Mouse (Mus musculus) thymus, postnatal 10 days (tissue): Measurements from ENCODE around the gene Ttc27.

Source experiments
- DNase-seq, 2 experiments: peaks; one replicate each; pipeline ENCODE4 v3.0.0; 2021; ENCODE audit warnings: low spot score in 2 of 2

Ttc27 gene

GRCm38 (mm10) chr17:74841721-74842120 is 124.2 kb downstream of the Ttc27 start:
- DNase-seq: no peak

- DNase-seq: no peak
These were observed 125.1 kb downstream of the Ttc27 start for GRCm38 (mm10) chr17:74842603-74843002.

- no peak for DNase-seq
These were observed 126.0 kb downstream of the Ttc27 start for GRCm38 (mm10) chr17:74843486-74843885.

- DNase-seq: no peak
These were observed 128.7 kb downstream of the Ttc27 start for GRCm38 (mm10) chr17:74846031-74846891.

GRCm38 (mm10) chr17:74850216-74850615 is 132.7 kb downstream of the Ttc27 start:
- DNase-seq: no peak

- no peak for DNase-seq
These were observed 141.8 kb downstream of the Ttc27 start for GRCm38 (mm10) chr17:74859298-74859697.

GRCm38 (mm10) chr17:74860180-74860993 is 142.9 kb downstream of the Ttc27 start:
- no peak for DNase-seq

GRCm38 (mm10) chr17:74863845-74864244 is 146.3 kb downstream of the Ttc27 start:
- DNase-seq: no peak

GRCm38 (mm10) chr17:74864790-74865548 is 147.4 kb downstream of the Ttc27 start:
- DNase-seq: no peak

GRCm38 (mm10) chr17:74865694-74866564 is 148.4 kb downstream of the Ttc27 start:
- no peak for DNase-seq

GRCm38 (mm10) chr17:74866565-74867507 is 149.3 kb downstream of the Ttc27 start:
- DNase-seq: no peak

- no peak for DNase-seq
These were observed 150.8 kb downstream of the Ttc27 start for GRCm38 (mm10) chr17:74868185-74868907.

- DNase-seq: no peak
These were observed 152.0 kb downstream of the Ttc27 start for GRCm38 (mm10) chr17:74869556-74869955.

GRCm38 (mm10) chr17:74870177-74871160 is 152.9 kb downstream of the Ttc27 start:
- no peak for DNase-seq

- no peak for DNase-seq
These were observed 155.0 kb downstream of the Ttc27 start for GRCm38 (mm10) chr17:74872567-74872966.

GRCm38 (mm10) chr17:74873756-74874155 is 156.2 kb downstream of the Ttc27 start:
- no peak for DNase-seq

GRCm38 (mm10) chr17:74875740-74876139 is 158.2 kb downstream of the Ttc27 start:
- DNase-seq: no peak

GRCm38 (mm10) chr17:74876954-74877353 is 159.4 kb downstream of the Ttc27 start:
- no peak for DNase-seq
